Mouse (Mus musculus): ENCODE results near the gene I830077J02Rik.
"Not testable (repeated sequence)": the region's sequence is repeated elsewhere in the genome, so short reads cannot be mapped to it uniquely, and the experiment has no call there.

The I830077J02Rik gene

GRCm38 (mm10) chr3:105932240-105933071 is at the start of gene I830077J02Rik:
I830077J02Rik (minus strand) TSS chr3:105932664.
- DNase-seq (ENCODE audit: low read depth, low spot score), result no peak

DNA sequence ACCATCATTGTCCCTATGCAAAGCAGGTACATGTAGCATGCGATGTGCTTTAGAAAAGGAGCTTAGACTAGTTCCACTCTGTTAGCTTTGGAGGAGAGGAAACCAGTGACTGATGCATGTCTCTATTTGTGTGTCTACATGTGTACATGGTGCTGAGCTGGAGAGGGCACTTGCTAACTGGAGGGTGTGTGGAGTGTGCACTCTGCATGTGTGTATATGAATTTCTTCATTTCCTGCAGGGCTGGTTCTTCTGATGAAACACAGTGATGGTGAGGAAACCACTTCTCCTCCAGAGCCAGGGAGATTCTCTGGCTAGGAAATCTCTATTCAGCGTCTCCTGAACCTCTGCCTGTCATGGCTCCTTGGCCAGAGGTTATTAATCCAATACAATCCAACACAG is 41.7 kb upstream of the I830077J02Rik start:
- no peak for DNase-seq (ENCODE audit: low read depth, low spot score)

GRCm38 (mm10) chr3:105973411-105973810 is 40.9 kb upstream of the I830077J02Rik start, which contains the start of gene Ovgp1:
Ovgp1 (plus strand) TSS chr3:105973711.
- no peak for DNase-seq (ENCODE audit: low read depth, low spot score)

DNA sequence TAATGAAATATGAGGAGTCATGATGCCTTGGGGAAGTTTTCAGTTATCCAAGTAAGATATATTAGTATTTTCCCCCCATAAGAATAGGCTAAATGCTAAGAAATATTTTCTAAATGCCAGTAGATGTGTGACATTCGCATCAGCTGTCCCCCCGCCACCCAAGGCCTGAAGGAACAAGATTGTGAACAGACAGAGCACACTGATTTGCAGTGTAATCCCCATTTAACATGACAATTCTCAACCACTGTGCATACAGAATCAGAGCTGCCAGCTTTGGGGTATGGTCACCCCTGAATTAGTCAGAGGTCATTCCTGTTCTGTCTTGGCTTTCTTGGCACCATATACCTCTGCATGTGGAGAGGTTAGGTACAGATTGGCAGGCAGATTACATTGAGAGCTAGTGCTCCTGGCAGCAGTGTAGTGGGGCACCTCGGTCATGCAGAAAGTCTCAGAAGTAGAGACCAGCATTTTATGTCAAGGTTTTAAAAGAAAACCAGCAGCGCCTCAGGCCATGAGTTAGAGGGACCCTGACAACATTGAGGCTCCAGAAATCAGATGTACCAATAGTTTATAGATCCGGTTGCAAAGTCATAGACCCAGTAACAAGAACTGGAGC is 39.5 kb upstream of the I830077J02Rik start:
- no peak for DNase-seq (ENCODE audit: low read depth, low spot score)

DNA sequence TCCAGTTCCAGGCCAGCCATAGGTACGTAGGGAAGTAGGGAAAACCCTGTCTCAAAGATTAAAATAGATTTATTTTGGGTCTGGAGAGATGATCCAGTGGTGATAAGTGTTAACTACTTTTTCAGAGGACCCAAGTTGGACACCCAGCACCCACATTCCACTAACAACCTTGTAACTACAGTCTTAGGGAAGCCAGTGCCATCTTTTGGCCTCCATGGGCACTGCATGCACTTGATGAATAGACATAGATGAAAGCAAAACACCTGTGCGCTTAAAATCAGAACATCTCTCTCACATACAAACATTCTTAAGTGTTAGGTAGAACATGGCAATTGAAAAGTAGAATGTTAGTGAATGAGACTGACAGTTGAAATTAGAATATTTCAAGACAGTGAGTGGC is 28.2 kb upstream of the I830077J02Rik start:
- no peak for DNase-seq (ENCODE audit: low read depth, low spot score)

DNA sequence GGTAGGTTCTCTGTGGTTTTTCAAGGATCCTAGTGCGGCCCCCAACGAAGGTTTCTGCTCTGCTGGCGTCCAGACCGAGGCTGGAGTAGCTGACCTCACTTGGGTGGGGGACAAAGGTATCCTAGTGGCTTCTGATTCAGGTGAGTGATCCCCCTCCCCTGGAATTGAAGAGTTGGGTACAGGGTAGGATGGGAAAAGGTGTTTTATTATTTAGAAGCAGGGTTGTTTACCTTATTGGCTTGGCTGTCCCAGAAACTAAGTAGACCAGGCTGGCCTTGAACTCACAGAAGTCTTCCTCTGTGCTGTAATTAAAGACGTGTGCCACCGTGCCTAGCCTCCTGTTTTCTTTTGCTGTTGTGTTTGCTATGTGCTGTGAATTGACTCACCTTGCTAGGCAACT is 27.5 kb upstream of the I830077J02Rik start, which contains the start of gene Atp5f1:
Gene Atp5f1, minus strand, starts transcription at position 101 of the 400 bp plus-strand sequence.
- no peak for DNase-seq (ENCODE audit: low read depth, low spot score)

DNA sequence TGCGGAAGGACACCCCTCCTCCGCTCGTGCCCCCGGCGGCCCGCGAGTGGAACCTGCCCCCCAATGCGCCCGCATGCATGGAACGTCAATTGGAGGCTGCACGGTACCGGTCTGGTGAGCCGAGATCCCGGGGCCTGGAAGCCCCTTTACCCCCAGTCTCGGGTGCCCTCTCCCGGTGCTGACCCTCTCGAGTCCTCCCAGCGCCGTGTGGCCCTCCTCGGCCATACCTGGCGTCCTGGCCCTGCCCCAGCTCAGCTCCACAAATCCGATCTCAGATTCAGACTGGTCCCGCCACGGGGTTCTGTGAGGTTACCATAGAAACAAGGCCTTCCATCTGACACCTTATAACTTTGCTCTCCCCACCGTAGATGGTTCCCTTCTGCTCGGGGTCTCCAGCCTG is 27.1 kb upstream of the I830077J02Rik start:
- no peak for DNase-seq (ENCODE audit: low read depth, low spot score)

DNA sequence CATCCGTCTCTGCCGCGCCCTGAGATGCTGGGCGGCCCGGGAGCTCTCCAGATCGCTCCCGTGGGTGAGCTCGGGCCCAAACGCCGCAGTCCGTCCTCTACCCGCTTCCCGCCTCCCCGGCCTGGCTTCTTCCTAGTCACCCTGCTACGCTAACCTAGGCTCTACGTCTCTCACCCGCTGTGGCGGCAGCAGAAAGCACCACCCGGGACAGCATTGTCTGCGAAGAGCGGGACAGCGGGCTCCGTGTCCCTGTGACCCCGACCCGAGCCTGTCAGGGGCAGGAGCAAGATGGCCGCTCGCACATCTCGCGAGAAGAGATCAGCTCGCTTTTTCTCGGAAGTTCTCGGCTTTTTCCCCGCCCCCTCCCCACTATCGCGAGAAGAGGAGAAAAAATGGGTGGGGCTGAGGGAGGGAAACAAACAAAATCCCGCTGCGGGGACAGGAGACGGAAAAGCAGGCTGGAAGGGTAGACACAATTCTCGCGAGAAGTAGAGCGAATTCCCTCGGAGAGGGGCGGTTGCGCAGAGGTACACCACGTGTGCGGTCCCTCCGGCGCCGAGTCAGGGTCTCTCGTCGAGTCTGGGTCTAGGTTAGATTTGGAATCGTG is 26.6 kb upstream of the I830077J02Rik start, which contains the start of gene Wdr77:
Gene Wdr77, plus strand, starts transcription at position 396 of the 607 bp plus-strand sequence.
- peak; percentile 99 for DNase-seq (ENCODE audit: low read depth, low spot score)

GRCm38 (mm10) chr3:105958204-105958603 is 25.7 kb upstream of the I830077J02Rik start:
- DNase-seq (ENCODE audit: low read depth, low spot score), result no peak

- DNase-seq (ENCODE audit: low read depth, low spot score), result no peak
Observed at GRCm38 (mm10) chr3:105957235-105957634, 24.8 kb upstream of the I830077J02Rik start.

DNA sequence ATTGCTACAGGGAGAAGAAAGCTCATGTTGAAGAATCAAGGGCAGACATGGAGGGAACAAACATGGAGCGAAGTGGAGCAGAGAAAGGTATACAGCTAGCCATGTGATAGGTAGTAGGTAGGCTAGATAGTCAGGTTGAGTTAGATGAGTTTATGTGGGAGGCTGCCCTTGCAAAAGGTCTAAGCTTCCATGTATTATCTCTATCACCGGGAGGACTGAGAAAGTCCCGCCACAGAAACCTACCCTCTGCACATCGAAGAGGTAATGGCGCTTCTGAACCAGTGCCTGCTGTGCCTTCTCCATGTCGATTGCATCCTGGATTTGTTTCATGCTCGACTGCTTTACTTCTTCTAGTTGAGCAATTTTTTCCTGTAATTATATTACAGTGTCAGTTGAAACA is 18.9 kb upstream of the I830077J02Rik start:
- no peak for DNase-seq (ENCODE audit: low read depth, low spot score)

- no peak for DNase-seq (ENCODE audit: low read depth, low spot score)
Observed at GRCm38 (mm10) chr3:105936111-105936510, 3.6 kb upstream of the I830077J02Rik start.

DNA sequence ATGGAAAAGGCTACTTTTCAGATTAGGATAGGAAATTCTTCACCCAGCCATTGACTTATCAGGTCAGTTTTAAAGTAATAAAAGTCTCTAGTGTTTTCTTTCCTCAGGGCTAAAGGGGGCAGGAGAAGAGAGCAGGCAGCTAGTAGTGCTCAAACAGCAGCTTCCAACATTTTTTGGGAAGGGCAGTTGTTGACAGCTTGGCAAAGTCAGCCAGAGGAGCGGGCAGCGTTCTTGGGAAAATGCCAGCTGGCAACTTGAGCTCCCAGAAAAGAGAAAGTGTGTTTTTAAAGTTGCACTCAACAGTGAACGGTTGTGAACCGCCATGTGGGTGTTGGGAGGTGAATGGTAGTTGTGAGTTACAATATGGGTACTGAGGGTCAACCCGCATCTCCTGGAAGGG is 2.6 kb upstream of the I830077J02Rik start:
- DNase-seq (ENCODE audit: low read depth, low spot score), result no peak

DNA sequence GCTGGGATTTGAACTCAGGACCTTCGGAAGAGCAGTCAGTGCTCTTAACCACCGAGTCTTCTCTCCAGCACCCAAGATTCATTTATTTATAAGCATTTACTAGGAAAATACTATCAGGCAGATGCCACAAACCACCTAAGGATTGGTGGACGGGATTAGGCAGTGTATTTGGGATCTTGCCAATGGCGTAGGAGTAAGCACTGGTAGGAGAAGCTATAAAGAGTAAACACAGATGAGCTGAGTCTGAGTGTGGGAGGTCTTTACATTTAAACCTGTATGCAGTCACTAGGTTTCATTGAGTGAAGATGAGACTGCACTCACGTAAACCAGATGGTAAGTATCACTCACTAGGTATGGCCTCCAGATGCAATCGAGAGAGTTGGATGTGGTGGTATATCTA is 1.5 kb upstream of the I830077J02Rik start:
- no peak for DNase-seq (ENCODE audit: low read depth, low spot score)

- DNase-seq (ENCODE audit: low read depth, low spot score), result no peak
Observed at GRCm38 (mm10) chr3:105931095-105931494, 1.4 kb downstream of the I830077J02Rik start.

GRCm38 (mm10) chr3:105929821-105930220 is 2.6 kb downstream of the I830077J02Rik start:
- no peak for DNase-seq (ENCODE audit: low read depth, low spot score)

- DNase-seq (ENCODE audit: low read depth, low spot score), result no peak
Observed at GRCm38 (mm10) chr3:105928781-105929180, 3.7 kb downstream of the I830077J02Rik start.

DNA sequence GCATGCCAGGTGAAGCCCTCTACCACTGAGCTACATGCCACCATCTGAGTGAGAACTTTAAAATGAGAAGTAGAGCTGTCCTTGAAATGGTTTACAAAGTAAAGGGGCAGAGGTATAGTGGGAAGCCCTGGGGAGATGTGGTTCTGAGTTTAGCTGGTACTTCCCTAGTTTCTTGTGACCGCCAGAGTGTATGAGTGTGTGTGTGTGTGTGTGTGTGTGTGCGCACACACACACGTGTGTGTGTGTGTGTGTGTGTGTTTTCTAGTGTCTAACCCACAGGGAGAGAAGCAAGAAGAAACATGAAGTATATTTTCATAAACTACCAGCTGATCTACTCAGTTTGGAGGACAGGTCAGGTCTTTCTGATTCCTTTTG is 4.3 kb downstream of the I830077J02Rik start:
- no peak for DNase-seq (ENCODE audit: low read depth, low spot score)

DNA sequence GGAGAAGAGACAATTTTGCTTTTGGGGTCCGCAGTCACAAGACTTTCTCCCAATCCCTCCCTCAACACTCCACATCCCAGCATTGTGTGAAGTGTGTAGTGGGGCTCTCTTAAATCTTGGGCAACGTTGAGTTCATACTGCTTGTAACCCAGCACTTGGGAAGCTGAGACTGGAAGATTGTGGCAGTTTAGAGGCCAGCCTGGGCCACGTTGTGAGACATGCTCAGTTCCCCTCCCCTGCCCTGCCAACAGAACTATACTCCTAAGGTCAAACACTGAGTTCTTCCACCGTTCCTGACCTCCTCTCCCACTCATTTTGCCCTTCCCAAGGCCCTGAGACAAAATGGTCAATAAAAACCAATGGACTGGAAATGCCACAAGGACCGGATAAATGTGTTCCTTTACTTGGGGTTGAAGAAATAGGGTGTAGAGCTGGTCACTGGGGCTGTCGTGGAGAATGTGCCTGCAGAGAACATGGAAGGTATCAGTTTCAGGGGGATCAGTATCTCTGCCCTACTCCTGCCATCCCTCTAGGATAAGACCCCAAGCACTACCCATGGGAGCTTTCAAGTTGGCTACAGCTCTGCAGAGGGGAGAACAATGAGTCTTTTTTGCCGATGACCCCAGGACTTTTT is 4.8 kb downstream of the I830077J02Rik start:
- DNase-seq (ENCODE audit: low read depth, low spot score), result no peak

GRCm38 (mm10) chr3:105924616-105925015 is 7.8 kb downstream of the I830077J02Rik start:
- DNase-seq (ENCODE audit: low read depth, low spot score), result no peak

- no peak for DNase-seq (ENCODE audit: low read depth, low spot score)
Observed at GRCm38 (mm10) chr3:105921959-105922358, 10.5 kb downstream of the I830077J02Rik start.

- DNase-seq (ENCODE audit: low read depth, low spot score), result not testable (repeated sequence)
Observed at GRCm38 (mm10) chr3:105920743-105921142, 11.7 kb downstream of the I830077J02Rik start.
